Mouse (Mus musculus): ENCODE results near the gene Cpne4. TPM values are rescaled to one million over a fixed set of nuclear protein-coding genes. Genes with fewer than 3 reads are reported as not detected.
A peak's percentile ranks its signal among the peaks of the same experiment; 100 is the strongest.

The Cpne4 gene
- not detected for total RNA-seq (2021)
- long read RNA-seq, experiment 1, result 0 reads
- long read RNA-seq, experiment 2, result 0 reads

DNA sequence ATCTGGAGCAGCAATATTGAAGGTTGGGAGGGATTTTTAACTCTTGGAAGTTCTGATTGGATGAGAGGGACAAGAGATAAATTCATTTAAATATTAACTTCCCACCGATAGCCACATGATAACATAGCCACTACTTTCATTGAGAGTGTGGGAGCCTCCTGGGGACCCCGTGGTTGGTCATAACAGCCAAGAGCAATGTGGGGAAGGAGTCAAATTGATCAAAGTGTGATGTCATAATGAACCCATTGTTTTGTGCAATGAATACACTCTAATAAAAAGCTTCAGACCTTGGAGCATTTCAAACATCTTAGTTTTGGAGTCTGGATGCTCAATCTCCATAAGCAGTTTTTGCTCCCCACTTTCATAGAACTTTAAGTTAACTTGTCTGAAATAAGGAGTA lies at the start of gene Cpne4:
Gene Cpne4, plus strand, starts transcription at position 301 of the 400 bp plus-strand sequence.
- no peak for DNase-seq

DNA sequence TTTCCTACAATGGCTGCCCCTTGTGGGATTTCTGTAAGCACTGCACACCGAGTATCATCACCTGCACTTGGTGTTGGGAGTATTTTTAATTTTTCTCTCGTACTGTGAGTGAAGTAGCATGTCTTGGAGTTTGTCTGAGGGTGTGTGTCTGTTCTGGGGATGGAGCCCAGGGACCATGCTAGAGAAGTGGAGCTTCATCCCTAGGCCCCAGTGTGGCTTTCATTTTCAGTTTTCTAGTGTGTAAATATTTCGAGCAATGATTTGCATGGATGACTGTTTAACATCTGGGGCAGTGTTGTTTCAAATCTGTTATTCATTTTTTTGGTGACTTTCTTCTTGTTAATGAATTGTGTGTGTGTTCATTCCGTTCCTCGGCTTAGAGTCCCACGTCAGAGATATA lies 31.9 kb upstream of the Cpne4 start:
- no peak for DNase-seq

DNA sequence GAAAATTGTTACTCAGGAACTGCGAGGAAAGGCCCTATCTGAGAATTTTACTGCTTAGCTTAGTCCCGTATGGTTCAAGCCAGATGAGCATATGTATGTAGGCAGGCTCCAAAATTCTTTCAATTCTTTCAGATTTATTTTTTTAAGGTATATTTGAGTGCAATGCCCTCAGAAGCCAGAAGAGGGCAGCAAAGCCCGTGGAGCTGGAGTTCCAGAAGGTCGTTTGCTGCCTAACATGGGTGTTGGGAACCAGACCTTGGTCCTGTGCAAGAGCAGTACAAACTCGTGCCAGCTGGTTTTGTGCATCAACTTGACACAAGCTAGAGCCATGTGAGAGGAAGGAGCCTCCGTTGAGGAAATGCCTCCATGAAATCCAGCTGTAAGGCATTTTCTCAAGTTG lies 11.6 kb upstream of the Cpne4 start:
- DNase-seq, result no peak

DNA sequence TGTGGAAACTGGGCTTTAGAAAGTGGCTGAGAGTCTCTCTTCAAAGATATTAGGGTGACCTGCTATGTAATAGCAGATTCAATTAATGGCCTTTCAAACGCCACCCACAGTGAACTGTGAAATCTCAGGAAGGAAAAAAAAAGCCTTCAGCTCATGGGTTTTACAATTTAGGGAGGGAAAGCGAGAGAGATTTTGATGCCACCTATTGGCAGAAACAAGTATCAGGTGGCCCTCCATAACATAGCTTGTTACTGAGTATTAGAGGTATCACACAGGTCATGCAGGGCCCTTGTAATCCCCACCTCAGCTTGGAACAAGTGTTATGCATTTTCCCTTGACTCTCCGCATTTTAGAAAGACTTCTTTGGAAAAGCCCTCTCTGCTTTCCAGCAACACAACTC lies 18.7 kb downstream of the Cpne4 start:
- DNase-seq, result no peak

DNA sequence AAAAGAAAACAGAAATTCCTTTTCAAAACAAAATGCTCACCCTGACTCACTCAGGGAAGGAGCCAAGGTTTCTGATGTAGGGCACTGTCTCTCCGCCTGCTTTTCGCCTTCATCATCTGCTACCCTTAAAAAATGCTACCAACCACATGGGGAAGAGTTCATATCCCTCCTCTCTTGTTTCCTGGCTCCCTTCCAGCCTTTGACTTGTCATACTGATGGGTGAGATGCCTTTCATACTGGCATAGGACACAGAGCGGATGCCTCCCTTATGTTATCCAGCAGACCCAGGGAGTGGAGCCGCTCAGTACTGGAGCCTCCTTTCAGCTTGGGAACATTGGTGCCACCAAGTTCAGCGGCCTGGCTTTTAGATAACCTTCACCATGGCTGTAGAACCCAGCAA lies 19.4 kb downstream of the Cpne4 start:
- no peak for DNase-seq

DNA sequence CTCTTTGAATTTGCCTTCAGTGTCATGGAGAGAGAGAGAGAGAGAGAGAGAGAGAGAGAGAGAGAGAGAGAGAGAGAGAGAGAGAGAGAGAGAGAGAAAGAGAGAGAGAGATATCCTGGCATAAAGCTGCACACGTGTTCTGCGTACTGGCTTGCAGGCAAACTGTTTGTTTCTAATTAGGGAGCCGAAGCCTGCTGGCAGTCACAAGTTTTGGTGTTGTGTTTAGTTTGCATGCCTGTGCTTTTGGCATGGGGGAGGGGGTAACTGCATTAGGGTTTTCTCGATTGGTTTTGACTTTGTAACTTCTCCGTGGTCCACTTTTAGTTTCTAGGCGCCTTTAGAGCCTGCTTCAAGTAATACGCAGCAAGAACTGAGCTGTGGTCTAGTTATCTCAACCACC lies 20.0 kb downstream of the Cpne4 start:
- DNase-seq, result no peak

DNA sequence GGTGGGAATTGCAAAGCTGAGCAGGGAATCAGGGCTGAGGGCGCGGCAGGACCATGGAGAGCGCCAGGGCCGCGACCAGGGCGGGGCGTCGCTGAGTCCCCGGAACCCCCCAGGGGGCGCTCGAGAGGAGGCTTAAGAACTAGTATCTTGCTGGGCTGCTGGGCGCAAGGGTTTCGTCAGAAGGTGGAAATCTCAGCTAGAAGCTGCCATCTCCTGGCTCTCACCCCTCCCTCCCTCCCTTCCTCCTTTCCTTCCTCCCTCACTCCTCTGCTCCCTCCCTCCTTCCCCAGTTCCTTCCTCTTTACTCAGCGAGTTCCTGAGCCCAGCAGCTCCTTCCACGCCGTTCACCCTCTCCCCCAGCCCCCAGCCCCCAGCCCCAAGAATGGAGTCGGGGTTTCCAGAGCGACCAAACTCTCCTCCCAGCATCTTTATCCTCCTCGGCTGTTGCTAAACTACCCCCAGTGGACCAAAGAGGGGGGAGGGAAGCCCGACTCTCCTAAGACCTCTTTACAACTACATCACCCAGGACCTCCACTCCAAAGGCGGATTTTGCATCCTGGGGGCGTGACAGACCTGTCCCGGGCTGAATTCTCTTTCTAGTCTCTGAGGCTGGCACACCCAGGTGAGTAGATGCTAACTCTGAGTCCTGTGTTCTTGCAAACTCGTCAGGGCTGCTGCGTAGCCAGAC lies 22.5 kb downstream of the Cpne4 start:
- peak; percentile 5 for DNase-seq

DNA sequence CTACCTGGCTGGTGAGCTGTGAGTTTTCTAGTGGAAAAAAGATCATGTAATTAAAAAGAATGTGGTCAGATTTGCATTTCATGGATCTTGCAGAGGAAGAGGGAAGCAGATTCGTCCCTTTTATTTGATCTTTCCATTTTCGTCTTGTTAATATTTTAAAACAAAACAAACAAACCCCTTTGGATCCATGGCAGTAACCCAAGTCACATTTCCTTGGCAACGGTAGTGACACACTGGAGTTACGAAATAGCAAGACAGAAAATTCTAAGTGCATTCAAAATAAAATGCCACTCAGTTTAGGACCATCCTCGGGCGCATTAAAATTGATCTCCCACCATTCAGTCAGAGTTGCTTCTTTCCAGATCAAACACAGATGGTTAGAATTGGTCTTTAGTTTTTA lies 25.8 kb downstream of the Cpne4 start:
- no peak for DNase-seq

DNA sequence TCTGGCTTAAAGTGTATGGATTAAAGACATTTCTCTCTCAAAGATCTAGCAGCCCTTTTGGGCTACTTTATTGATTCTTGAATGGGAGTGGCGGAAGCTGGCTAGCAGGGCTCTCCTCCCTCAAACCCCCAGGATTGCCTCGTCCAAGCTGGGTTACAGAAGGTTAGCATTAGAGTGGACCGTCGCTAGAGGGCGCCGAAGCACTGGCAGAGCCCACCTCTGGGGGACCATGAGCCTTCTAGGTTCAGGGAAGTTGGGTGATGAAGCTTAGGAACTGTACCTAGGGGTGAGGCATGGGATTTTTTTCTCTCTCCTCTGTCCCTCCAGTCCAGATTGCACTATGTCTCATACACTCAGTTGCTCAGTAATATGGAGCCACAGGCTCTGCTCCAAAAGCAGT lies 27.4 kb downstream of the Cpne4 start:
- DNase-seq, result peak; percentile 5

DNA sequence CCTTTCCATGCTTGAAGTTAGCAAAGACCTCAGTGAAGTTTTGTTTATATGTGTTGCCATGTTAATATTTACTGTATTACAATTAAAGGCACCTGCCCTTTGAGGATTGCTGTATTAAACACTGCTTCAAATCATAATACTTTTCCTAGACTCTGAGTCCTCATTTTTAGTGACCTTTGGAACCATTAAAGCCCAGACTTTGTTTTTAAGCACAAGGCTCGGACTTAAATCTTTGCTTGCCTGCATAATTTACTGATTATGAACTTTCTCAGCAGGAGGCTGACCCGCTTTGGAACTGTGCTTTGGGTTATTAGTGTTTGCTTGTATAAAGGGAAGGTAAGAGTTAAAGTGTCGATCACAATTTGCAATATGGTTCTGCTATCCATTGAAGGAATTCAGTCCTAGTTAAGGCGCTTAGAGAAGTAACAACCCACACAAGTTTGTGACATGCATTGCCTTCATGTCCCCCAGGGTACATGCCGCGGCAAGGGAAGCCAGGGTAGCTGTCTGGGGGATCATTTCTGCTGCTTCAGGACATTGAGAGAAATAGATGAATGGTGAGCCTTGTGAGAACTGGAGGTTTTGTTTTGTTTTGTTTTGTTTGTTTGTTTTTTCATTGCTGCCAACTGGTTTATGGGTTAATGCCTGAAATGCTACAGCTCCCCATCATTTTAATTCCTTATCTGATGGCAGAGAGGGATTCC lies 35.0 kb downstream of the Cpne4 start:
- no peak for DNase-seq

DNA sequence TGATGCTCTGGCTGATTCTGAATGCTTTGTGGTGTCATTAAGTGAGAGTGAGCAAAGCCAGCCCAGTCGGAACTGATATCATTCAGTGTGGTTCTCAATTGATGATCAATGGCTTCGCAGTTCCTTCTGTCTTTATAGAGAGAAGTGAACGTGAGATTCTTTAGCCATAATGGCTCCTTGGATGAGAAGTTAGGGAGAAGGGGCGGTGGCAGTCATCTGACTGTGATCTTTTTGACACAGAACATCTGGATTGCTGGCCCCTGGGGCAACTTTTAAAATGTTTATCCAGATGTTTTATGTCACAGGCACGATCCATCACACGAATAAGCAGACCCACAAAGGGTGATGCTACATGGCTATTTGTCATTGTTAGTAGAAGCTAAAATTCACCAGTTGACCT lies 35.6 kb downstream of the Cpne4 start:
- DNase-seq, result no peak

DNA sequence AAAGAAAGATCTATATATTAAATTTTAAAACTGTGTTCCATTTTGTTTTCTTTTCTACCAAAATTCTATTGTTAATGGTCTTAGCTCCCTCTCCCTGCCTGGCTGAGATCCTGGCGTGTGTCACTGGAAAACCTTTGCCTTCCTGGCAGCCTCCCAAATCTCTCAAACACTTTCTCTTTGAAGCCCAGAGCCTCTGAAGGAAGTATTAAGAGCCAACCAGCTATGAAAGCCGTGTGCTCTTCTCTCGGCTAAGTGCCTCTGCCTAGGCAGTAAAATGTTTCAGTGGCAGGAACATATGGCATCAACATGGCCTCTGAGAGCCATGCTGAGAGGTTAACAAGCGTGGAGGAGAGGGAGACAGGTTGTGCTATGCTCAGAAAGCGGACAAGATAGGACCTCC lies 47.5 kb downstream of the Cpne4 start:
- no peak for DNase-seq

DNA sequence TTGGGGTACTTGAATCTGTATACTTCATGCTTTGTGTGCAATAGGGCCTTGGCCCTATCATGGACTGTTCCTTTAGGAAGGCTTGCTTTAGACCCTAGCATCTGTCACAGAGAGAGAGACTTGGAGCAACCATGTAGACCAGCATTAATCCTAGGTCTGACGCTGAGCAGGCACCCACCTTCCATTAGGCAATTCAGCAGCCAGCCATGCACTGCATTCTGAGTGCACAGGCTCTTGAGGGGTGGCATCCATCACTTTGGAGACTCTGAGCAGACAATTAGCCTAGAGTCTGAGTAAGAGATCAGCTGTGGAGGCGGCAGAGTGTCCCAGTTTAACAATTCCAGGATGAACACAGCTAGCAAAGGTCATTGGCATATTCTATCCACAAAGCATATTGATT lies 47.9 kb downstream of the Cpne4 start:
- DNase-seq, result no peak

DNA sequence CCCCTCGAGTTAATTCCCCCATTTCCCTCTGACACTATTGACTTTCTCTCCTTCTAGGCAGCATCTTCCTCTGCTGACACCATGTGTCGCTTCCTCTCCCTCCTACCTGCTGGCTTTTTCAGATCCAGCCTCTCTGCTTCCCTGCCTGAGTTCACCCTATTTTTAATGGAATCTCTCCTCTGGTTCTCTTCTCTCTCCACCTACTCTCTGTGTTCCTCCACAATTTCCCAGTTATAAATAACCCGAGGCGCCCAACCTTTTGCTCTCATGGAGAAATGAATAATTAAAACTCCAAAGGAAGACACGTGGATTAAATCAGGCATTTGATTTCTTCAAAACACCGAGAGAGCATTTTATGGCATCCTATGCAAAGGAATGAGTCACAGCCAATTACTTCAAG lies 65.4 kb downstream of the Cpne4 start:
- no peak for DNase-seq

DNA sequence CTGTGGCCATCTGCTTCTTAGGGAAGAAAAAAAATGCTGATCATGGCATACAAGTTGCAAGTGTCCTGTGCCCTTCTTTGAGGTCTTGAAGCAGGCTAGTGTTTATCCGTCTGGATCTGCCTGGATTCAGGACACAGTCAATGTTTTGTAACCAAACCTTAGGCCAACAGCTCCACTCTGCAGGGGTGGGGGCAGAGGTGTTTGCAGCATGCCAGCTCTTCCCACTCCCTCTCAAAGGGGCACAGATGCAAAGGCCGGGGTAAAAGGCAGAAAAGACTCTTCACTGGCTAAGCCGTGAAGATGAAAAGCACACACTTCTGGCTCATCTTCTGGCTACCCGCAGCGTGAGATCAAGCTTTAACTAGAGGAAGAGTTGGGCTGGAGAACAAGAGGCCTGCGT lies 69.6 kb downstream of the Cpne4 start:
- DNase-seq, result no peak

DNA sequence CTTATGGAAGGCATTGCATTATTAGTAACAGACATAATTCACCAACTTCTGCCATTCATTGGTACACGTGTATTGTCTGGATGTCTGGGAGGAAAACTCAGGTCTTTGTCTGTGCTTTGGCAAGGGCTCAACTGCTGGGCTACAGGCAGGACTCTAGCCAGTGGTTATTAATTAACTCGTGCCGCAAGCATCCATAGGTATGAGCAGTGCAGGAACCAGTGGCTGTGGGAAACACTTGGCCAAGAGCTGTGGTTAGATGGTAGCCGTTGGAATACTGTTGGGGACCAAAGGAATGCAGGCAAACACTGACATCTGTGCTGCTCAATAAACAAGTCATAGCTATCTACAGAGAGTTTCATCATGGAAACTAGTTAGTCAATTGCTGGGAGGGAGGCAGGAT lies 76.5 kb downstream of the Cpne4 start:
- DNase-seq, result no peak

DNA sequence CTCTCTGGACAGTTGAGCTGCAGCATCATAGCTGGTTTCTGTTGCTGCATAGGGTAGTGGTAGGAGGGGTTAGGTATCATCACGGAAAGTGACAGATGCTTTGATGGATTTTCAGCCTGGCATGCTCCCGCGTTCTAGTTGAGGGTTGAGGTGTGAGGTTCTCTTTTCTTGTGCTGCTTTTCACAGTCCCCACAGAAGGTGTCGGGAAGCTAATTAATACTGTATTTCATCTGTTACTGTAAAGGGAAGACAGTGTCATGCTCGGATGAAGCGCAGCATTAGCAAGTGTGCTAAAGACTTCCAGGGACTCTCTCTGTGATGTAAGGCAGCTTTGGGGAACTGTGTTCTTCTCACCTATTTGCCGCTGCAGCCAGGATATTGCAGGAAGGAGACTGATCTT lies 80.7 kb downstream of the Cpne4 start:
- no peak for DNase-seq

DNA sequence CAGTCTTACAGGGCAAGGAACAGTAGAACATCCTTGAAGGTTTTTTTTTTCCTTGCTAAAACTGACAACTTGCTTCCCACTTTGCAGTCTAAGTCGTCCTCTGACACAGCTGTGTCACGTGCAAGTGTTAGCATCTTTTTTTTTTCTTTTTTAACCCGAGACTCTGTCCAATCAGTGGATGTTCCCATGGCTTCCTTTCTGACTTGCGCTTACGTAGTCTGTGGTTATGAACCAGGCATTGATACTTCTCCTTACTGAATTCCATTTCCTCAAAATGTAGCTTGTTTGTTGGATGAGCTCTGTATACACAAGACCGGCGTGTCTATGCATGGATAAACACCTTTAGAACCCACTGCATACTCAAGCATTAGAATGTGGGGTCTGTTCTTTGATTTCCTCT lies 82.2 kb downstream of the Cpne4 start:
- DNase-seq, result no peak

DNA sequence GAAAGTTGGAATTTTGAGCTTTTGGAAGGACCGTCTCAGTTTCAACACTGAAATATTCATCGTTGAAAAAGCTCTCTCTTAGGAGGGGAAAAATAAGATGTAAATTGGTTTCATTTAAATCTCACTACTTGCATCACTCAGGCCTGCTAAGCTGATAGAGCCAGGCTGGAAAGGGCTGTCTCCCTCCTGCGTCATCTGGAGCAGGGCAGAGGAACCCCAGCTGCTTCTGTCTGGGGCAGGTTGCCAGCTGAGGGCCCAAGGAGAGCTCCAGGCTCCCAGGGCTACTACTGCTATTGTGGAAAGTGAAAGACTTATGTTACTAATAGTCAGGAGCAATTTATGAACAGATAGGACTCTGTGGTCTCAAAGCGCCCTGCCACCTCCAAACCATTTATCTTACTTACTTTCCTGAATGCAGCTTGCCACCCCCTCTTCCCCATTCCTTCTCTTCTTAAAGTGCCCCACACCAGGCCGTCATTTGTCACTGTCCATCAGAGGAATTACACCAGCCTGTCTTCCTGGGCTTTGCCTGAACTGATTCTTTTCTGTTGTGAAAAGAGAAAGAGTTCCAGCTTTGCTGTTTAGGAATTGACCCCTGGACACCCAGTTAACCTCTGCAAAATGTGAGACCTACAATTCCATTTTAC lies 99.4 kb downstream of the Cpne4 start:
- DNase-seq, result no peak

DNA sequence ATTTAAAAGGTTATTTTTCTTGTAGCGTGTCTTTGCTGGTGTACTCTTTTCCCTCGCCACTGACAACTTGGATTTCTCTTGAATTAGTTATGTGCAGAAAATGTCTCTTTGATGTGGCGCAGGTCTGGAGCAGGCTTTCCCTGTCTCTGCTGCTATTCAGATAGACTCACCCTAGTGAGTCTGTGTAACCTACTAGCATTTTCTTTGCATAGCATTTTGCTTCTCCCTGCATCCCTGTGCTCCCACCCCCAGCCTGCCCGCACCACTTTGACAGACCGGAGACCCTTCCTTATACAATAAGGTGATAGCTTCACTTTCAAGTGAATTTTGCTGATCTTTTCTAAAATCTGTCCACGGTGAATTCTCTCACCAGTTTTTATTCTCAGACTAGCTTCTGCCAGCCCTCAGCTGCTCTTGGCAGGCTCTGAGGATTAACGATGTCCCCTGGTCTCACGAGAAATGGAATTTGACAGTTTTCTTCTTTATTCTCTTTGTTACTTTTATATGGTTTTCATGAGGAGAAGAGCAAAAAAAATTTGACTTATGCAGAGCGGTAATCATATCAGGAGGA lies 105.7 kb downstream of the Cpne4 start:
- DNase-seq, result no peak

DNA sequence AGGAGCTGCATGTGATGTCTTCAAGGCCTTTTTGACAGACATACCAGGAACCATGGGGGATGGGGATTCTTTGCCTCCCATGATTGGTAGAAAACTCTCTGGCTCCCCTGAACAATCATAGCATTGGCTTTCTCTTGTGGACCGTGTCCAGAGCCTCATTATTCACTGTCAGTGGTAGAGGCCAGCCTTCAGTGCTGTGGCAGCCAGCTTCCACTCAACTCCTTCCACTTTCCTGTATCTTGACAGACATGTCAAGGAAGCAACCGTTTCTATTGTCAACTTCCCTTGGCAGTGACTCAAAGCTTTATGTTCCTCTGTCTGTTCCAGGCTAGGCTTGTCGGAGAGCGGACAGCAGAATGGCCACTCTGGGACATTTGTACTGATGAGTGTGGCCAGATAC lies 112.7 kb downstream of the Cpne4 start:
- DNase-seq, result no peak

DNA sequence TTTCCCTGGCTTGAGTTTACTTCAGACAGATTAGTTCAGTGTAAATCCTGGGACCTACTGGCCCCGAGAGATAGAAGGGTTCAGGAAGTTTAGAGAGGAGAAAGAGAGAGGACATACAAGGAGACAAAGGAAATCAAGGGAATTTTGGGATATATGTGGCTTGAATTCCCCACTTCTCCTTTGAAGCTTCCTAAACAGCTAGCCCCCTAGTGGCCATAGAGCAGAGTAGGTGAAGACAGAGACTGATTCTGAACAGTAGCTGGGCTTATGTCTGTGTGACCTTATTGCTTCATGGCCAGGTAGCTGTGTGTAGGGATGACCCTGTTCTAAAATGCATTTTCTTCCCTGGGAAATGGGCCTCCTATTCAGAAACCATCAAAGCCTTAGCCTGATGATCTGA lies 129.6 kb downstream of the Cpne4 start:
- DNase-seq, result no peak

DNA sequence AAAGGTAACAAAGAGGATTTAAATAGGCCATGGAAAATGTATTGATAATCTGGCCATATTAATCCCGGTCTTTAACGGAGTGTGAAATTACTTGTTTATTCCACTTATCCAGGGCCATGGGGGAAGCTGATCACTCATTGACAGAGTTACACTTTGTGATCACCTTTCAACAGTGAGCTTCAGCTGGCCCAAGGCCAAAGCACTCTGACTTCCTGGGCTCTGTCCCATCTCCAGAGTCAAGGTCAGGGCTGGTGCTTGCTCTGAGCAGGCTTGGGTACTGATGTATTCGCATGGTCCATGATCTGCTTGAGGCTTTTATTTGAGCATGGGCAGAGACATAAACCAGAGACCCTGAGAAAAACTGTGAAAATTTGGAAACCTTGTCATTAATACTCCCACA lies 131.5 kb downstream of the Cpne4 start:
- DNase-seq, result no peak
